Mouse (Mus musculus): ENCODE results near the gene Clmp. TPM values are rescaled to one million over a fixed set of nuclear protein-coding genes. Genes with fewer than 3 reads are reported as not detected.
A peak's percentile ranks its signal among the peaks of the same experiment; 100 is the strongest.

Clmp gene
- polyA plus RNA-seq, 1 experiment from 2014 or later = 14.7 TPM

DNA sequence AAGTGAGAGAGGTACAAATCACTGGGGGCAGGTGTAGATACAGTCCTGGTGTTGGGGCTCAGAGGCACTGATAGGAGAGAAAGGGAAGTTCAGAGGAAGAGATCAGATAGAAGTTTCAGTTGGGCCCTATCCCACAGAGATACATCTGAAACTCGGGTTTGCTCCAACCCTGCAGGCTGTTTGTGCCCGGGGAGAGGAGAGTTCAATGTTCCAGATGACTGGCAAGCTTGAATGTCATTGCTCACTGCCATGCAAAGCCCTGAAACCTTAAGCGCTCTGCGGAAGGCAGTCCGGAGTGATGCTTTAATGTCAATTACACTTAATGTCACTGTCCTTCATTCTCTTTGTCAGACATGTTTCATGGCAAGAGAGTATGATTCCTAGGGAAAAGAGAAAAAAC is 39.2 kb downstream of the Clmp start:
- Histone ChIP-seq H3K36me3 (no peaks in the 10 kb centered on the region), H3K27me3 (ENCODE audit: low read depth, poor library complexity, severe bottlenecking) (no peaks in the 10 kb centered on the region), H3K4me3 (no peak overlapping the region), H3K27ac (replicated peaks) (no peak overlapping the region), H3K4me1 (peaks cover 8% of the 10 kb centered on the region), H3K9me3 (replicated peaks) (no peaks in the 10 kb centered on the region)
- no peak for DNase-seq (ENCODE audit: low spot score)
- 55% methylated on average over 5 of the region's 5 CpGs for WGBS

DNA sequence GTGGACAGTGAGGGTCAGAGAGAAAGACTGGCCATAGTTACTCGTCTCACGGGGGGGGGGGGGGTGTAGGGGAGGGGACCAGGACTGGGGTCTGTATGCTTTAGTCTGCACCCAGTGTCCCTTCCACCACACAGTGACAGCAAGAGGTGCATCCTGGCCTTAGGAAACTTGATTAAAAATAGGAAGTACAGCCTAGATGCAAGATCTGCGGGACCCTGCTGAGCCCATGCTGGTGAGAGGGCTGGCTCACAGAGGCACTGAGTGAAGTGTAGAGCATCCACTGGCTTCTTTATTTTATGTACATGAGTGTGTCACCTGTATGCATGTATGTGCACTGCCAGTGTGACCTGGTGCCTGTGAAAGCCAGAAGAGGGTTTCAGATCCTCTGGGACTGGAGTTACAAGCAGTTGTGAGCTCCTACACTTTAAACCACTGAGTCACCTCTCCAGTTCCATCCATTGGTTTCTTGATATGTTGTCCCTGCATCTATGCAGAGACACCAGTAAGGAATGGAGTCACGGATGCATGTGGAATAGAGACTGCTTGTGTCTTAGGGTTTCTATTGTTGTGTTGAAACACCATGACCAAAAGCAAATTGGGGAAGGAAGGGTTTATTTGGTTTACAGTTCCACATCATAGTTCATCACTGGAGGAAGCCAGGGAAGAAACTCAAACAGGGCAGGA is 41.5 kb downstream of the Clmp start:
- Histone ChIP-seq H3K27ac (replicated peaks) (no peak overlapping the region), H3K4me3 (no peak overlapping the region), H3K9me3 (replicated peaks) (no peaks in the 10 kb centered on the region), H3K36me3 (no peaks in the 10 kb centered on the region), H3K27me3 (ENCODE audit: low read depth, poor library complexity, severe bottlenecking) (no peaks in the 10 kb centered on the region), H3K4me1 (peaks cover 29% of the 10 kb centered on the region)
- 80% methylated on average over 4 of the region's 4 CpGs for WGBS
- no peak for DNase-seq (ENCODE audit: low spot score)

DNA sequence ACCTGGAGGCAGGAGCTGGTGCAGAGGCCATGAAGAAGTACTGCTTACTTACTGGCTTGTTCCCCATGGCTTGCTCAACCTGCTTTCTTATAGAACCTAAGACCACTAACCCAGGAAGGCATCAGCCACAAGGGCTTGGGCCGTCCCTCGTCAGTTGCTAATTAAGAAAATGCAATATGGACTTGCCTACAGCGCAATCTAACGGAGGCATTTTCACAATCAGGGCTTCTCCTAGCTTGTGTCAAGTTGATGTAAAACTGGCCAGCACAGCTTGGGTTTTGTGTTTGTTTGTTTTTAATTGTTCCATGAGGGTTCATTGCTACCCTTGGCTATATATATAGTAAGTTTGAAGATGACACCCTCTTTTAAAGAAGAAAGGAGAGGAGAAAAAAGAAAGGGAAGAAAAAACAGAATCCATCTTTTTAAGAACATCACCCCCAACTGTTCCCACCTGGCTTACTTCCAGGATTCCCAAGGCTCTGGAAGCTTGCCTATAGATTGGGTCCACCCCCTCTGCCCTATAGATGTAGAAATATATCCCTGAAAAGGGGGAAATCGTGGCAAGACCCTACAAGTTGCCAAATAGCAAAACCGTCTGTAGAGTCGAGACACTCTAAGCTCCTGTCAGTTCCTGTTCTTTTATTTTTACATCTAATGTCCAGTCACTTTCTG is 42.2 kb downstream of the Clmp start:
- no peak overlapping the region for H3K27ac ChIP-seq (replicated peaks)
- no peaks in the 10 kb centered on the region for H3K36me3 ChIP-seq
- 91% methylated on average over 7 of the region's 7 CpGs for WGBS
- H3K4me3 ChIP-seq = no peak overlapping the region
- no peaks in the 10 kb centered on the region for H3K27me3 ChIP-seq (ENCODE audit: low read depth, poor library complexity, severe bottlenecking)
- H3K4me1 ChIP-seq = peaks cover 35% of the 10 kb centered on the region
- no peaks in the 10 kb centered on the region for H3K9me3 ChIP-seq (replicated peaks)
- no peak for DNase-seq (ENCODE audit: low spot score)

DNA sequence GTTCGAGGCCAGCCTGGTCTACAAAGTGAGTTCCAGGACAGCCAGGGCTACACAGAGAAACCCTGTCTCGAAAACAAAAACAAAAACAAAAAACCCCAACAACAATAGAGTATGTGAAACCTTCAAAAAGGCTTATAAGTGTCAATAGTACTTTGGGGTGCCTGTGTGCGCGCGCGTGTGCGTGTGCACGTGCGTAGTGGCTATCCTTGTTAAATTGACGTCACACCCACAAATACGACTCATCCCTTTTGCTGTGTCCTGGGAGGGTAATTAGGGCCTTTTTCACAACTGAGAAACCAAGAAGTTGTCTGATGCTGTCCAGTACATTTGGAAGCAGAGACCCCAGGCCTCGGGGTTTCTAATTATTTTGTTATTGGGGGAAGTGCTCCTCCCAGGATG is 44.5 kb downstream of the Clmp start:
- Histone ChIP-seq H3K9me3 (replicated peaks) (no peaks in the 10 kb centered on the region), H3K4me3 (peak overlapping the region; percentile 55), H3K36me3 (no peaks in the 10 kb centered on the region), H3K4me1 (peaks cover 29% of the 10 kb centered on the region), H3K27ac (replicated peaks) (peak overlapping the region; percentile 90), H3K27me3 (ENCODE audit: low read depth, poor library complexity, severe bottlenecking) (no peaks in the 10 kb centered on the region)
- DNase-seq (ENCODE audit: low spot score) = no peak
- 68% methylated on average over 12 of the region's 12 CpGs for WGBS

DNA sequence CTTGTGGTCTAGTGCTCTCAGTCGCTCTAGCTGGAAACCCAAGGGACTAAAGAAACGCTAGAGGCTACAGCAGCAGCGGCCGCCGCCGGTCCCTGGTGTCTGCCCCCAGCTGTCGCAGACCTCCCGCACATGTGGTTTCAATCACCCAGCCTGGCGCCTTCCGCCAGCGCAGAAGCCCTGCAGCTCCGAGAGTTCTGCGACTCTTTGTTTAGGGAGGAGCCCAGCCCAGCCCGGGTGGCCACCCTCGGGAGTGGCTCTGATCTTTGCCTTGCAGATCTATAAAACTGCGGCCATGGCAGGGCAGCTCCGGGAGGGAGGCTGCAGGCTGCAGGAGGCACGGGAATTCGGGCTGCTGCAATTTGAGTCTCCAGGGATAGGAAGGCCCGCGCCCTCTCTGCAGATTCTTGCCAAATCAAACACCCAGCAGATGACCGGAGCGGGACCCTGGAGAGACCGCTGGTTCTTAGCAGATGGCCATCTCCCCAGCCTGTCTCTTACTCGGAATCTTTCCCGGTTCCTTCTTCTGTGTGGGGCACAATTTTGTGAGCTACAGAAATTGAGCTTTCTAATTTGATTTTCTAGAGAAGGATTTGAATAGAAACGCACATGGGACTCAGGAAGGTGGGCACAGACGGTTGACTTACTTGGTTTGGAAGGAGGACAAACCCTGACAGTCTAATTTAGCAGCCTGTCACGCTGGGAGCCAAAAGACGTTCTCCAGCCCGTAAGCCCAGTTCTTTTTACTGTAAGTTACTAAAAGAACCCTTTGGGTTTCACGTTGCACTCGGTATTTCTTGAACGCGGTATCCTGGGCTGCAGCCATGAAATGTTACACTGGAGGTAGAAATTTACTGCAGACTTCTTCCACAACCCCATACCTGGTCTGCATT is 45.2 kb downstream of the Clmp start:
- peak overlapping the region; percentile 55 for H3K4me3 ChIP-seq
- H3K9me3 ChIP-seq (replicated peaks) = no peaks in the 10 kb centered on the region
- no peaks in the 10 kb centered on the region for H3K27me3 ChIP-seq (ENCODE audit: low read depth, poor library complexity, severe bottlenecking)
- no peaks in the 10 kb centered on the region for H3K36me3 ChIP-seq
- under 1% methylated on average over 35 of the region's 35 CpGs for WGBS
- peak overlapping the region; percentile 90 for H3K27ac ChIP-seq (replicated peaks)
- DNase-seq (ENCODE audit: low spot score) = peak; percentile 83
- peaks cover 28% of the 10 kb centered on the region for H3K4me1 ChIP-seq

- Histone ChIP-seq H3K27me3 (ENCODE audit: low read depth, poor library complexity, severe bottlenecking) (no peaks in the 10 kb centered on the region), H3K4me3 (peak overlapping the region; percentile 55), H3K36me3 (no peaks in the 10 kb centered on the region), H3K27ac (replicated peaks) (peak overlapping the region; percentile 90), H3K4me1 (peaks cover 28% of the 10 kb centered on the region), H3K9me3 (replicated peaks) (no peaks in the 10 kb centered on the region)
- no peak for DNase-seq (ENCODE audit: low spot score)
- WGBS = 11% methylated on average over 7 of the region's 7 CpGs
These were observed 45.9 kb downstream of the Clmp start for GRCm38 (mm10) chr9:40731591-40732048.

DNA sequence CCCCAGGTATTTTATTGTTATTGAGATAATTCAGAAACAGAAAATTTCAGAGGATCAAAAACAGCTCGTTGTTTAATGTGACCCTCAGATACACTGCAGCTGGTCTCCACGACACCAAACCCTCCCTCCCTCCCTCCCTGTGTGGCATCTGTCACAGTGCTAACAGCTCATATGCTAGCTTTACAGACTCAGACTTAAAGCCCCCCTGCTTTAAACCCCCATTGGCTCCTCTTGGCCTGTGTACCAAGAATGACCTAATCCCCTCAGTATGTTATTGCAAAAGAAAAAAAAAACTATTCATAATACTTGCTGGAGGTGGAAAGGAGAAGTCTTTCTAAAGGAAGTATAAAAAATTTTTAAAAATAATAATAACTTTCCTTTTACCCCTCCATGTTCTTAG is 46.5 kb downstream of the Clmp start:
- no peaks in the 10 kb centered on the region for H3K27me3 ChIP-seq (ENCODE audit: low read depth, poor library complexity, severe bottlenecking)
- no peak for DNase-seq (ENCODE audit: low spot score)
- H3K27ac ChIP-seq (replicated peaks) = peak overlapping the region; percentile 90
- 38% methylated on average over 2 of the region's 2 CpGs for WGBS
- peaks cover 28% of the 10 kb centered on the region for H3K4me1 ChIP-seq
- no peak overlapping the region for H3K4me3 ChIP-seq
- H3K36me3 ChIP-seq = no peaks in the 10 kb centered on the region
- H3K9me3 ChIP-seq (replicated peaks) = no peaks in the 10 kb centered on the region

GRCm38 (mm10) chr9:40737117-40737516 is 51.4 kb downstream of the Clmp start:
- WGBS = 79% methylated on average over 6 of the region's 6 CpGs
- no peaks in the 10 kb centered on the region for H3K36me3 ChIP-seq
- no peak overlapping the region for H3K27ac ChIP-seq (replicated peaks)
- H3K4me3 ChIP-seq = no peak overlapping the region
- no peaks in the 10 kb centered on the region for H3K27me3 ChIP-seq (ENCODE audit: low read depth, poor library complexity, severe bottlenecking)
- DNase-seq (ENCODE audit: low spot score) = no peak
- H3K4me1 ChIP-seq = peaks cover 9% of the 10 kb centered on the region
- no peaks in the 10 kb centered on the region for H3K9me3 ChIP-seq (replicated peaks)

DNA sequence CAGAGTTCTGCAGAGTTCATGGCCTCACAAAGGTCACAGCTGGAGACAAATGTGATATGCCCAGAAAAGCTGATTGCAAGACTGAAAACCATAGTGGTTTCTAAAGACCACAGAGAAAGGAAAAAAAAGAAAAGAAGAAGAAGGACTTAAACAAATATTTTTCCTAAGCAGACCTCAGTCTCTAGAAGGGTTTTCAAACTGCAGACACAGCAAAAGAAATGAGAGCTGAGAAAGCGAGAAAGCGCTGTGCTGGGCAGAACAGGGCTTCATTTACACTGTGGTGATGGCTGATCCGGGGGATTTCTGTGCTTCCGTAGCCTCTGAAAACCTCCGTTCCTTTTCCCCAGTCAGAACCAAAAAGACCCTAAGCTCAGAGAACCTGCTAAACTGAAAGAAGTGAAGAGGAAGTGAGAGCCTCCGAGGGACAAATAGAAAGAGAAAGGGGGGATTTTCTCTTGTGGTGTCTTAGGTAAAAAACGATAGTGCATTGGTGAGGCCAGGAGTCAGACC is 57.8 kb downstream of the Clmp start:
- Histone ChIP-seq H3K9me3 (replicated peaks) (no peaks in the 10 kb centered on the region), H3K36me3 (no peaks in the 10 kb centered on the region), H3K27ac (replicated peaks) (no peak overlapping the region; the same call in 1 of the 2 replicates), H3K4me1 (peaks cover 23% of the 10 kb centered on the region), H3K4me3 (no peak overlapping the region), H3K27me3 (ENCODE audit: low read depth, poor library complexity, severe bottlenecking) (no peaks in the 10 kb centered on the region)
- no peak for DNase-seq (ENCODE audit: low spot score)
- WGBS = 51% methylated on average over 7 of the region's 7 CpGs

DNA sequence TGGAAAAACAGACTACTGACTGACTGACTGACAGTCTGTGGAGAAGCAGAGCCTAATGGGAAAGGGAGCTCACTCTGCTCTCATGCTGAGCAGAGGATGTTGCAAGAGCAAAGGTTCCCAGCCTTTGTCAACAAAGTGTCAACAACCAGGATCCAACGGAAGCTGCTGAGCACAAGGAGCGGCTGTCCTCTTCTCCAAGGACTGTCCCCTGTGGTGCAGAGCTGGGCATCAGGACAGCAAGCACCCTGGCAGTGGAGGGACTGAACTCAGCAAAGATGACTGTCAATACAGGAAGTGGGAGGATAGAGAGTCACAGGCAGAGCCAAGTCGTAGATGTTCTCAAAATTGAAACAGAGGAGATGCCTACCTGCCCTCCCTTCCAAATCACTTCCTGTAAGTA is 58.5 kb downstream of the Clmp start:
- no peak for DNase-seq (ENCODE audit: low spot score)
- H3K27ac ChIP-seq (replicated peaks) = no peak overlapping the region
- 57% methylated on average over 3 of the region's 3 CpGs for WGBS

DNA sequence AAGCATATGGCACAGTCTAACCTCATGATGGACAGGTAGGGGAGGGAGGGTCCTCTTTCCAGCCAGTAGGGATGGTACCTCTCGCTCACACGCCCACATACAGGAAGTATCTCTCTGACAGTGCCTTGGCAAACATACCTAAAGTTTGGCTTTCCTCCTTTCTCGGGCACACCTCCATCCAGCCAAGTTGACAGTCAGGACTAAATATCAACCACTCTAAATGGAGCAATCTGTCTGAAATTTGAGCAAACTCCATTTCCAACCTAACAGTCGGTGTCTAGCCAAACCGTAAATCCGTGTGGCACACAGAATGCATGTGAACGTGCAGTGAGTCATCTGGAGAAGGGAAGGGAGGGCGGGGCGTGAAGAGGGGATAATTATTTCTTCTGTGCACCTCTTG is 61.0 kb downstream of the Clmp start:
- DNase-seq (ENCODE audit: low spot score) = no peak
- 93% methylated on average over 9 of the region's 9 CpGs for WGBS

More for the DNA sequence above, 58.5 kb downstream of the Clmp start:
- Histone ChIP-seq H3K9me3 (replicated peaks) (no peaks in the 10 kb centered on the region), H3K36me3 (no peaks in the 10 kb centered on the region), H3K27me3 (ENCODE audit: low read depth, poor library complexity, severe bottlenecking) (no peaks in the 10 kb centered on the region), H3K4me1 (peaks cover 23% of the 10 kb centered on the region), H3K4me3 (no peak overlapping the region)

DNA sequence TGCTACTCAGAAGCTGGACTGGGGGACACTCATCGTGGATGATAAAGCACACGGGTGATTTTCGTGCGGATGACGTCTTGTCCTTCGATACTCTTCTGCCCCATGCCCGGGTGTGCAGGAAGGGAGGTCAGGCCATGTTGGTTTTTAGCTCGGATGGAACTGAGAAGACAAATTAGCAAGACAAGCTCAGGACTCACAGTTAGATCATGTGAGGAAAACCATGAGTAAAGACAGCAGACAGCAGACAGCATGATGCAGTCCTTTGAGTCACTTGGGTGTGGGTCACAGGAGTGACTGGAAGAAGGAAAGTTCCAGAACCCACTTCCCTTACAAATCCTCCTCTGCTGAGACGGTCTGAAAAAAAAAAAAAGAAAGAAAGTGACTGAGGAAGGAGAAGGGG is 61.5 kb downstream of the Clmp start:
- Histone ChIP-seq H3K36me3 (no peaks in the 10 kb centered on the region), H3K4me1 (peaks cover 31% of the 10 kb centered on the region), H3K27me3 (ENCODE audit: low read depth, poor library complexity, severe bottlenecking) (no peaks in the 10 kb centered on the region), H3K4me3 (no peak overlapping the region), H3K9me3 (replicated peaks) (no peaks in the 10 kb centered on the region), H3K27ac (replicated peaks) (no peak overlapping the region)
- 87% methylated on average over 9 of the region's 9 CpGs for WGBS
- no peak for DNase-seq (ENCODE audit: low spot score)

More for the DNA sequence above, 61.0 kb downstream of the Clmp start:
- no peak overlapping the region for H3K4me3 ChIP-seq
- no peaks in the 10 kb centered on the region for H3K9me3 ChIP-seq (replicated peaks)
- H3K27ac ChIP-seq (replicated peaks) = no peak overlapping the region
- H3K27me3 ChIP-seq (ENCODE audit: low read depth, poor library complexity, severe bottlenecking) = no peaks in the 10 kb centered on the region
- H3K36me3 ChIP-seq = no peaks in the 10 kb centered on the region
- peaks cover 31% of the 10 kb centered on the region for H3K4me1 ChIP-seq

All from midbrain, embryonic 10.5 days (tissue).